Mouse (Mus musculus) liver, postnatal 0 days (tissue): Measurements from ENCODE around the gene Pygo1.

ENCODE experiments used
- CTCF ChIP-seq: sonication (generic); IDR thresholded peaks from 2 replicates; pipeline ENCODE4 v1.5.1; 2016; ENCODE audit warnings: antibody characterized with exemption, low read depth
- EP300 ChIP-seq: IDR thresholded peaks from 2 replicates; pipeline ENCODE4 v1.6.1; 2016; ENCODE audit warnings: antibody characterized with exemption, low read depth, mild to moderate bottlenecking

GRCm38 (mm10) chr9:72974734-72975133 lies 49.3 kb downstream of the Pygo1 start:
- TF ChIP-seq CTCF (no peak), EP300 (no peak)
